Mouse (Mus musculus) urinary bladder, postnatal 10 days (tissue): Measurements from ENCODE around the gene Nfkb1.

Source experiments
- DNase-seq: peaks from one replicate; pipeline ENCODE4 v3.0.0; 2022; ENCODE audit warnings: low spot score

Gene Nfkb1

DNA sequence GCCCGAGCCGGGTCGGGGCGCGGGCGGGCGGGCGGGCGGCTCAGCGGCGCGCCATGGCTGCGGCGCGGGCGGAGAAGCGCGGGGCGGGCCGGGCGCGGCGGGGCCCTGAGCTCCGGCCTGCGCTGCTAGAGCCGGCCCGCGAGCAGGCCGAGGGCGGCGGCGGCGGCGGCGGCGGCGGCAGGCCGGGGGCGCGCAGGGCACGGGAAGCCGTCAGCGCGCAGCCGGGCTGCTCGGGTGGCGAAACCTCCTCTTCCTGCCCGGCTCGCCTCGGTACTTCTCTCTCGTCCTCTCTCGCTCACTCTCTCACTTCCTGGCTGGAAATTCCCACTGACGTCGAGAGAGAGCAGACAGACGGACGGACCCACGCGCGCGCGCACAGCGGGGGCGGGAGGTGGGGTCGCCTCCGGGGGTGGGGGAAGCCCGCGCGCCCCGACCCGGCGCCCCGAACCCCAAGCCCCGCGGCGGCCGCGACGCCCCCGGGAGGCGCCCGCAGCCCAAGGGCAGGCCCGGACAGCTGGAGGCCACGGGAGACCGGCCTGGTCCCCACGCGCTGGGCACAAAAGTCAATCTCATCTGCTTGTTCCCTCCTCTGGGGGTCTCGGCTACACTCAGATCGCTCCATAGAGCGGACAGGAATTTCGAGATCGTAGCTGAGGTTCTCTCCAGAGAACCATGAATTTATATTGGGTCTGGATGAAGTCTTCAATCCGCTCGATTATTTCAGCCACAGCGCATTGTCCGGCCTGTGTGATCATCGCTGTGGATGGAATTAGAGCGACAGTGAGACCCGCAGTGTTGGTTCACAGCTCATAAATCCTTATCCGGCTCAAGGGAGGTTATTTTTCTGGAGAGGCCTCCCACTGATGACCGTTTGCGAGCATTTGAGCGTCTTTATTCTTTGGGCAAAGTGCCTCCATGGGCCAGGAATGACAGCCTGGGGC, at the start of gene Nfkb1:
Gene Nfkb1, minus strand, starts transcription at position 357 of the 941 bp plus-strand sequence.
- no peak for DNase-seq

DNA sequence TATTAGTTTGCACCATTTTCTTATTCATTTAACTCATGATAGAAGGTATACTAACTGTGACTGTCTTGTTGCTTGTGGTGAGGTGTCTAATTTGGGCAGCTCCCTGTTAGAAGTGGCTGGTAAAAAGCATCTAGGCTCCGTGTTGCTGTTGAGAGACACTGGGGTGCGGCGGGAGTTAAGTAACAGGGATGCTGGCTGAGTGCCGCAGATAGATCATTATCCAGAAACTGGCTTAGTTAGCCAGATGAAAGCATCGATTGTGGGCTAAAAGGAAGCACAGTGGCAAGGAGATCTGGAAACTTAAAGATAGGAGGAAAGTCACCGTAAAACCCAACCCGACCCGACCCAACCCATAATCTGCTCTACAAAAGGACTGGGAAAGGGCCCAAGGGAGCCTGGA, 49.4 kb upstream of the Nfkb1 start:
- DNase-seq: no peak

DNA sequence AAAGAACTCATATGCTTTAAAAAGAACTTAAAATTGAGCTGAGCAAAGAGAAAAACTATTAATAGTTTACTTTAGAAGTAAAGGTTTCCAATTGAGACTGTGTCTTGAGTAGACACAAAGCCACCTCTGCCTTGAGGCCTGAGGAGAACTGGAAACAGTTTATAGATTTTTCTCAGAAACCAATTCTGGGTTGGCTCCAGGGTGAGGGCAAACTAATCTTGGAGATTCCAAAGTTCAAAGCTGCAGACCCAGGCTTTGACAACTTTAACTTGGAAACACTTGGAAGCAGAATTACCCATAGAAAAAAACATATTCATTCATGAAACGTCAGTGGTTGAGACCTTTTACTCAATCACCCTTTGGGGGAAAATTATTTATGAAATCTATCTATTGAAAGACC, 43.4 kb upstream of the Nfkb1 start:
- no peak for DNase-seq

DNA sequence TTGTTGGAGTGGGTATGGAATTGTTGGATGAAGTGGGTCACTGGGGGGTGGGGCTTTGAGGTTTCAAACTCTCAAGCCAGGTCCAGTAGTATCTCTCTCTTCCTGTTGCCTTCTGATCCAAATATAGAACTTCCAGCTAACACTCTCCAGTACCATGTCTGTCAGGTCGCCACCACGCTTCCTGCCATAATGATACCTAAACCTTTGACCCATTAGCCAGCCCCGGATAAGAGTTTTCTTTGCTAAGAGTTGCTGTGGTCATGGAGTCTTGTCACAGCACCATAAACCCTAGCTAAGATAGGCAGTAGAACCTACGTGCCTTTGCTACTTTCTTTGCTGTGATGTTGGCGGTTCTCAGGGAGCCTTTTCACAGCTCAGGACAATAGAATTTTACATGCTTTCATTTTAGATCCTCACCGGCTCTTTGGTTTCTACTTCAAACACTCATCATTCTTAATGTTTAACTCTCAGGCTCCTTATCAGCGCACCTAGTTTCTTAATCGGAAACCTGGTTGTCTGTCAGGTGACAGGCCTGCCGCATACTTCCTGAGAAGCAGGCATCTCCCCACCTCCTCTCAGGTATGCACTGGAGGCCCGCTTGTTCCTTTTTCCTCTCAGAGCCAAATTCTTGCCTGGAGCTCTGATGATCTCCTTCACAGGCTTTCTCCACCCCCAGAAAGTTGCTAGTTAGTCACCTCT, 41.5 kb upstream of the Nfkb1 start:
- DNase-seq: no peak

DNA sequence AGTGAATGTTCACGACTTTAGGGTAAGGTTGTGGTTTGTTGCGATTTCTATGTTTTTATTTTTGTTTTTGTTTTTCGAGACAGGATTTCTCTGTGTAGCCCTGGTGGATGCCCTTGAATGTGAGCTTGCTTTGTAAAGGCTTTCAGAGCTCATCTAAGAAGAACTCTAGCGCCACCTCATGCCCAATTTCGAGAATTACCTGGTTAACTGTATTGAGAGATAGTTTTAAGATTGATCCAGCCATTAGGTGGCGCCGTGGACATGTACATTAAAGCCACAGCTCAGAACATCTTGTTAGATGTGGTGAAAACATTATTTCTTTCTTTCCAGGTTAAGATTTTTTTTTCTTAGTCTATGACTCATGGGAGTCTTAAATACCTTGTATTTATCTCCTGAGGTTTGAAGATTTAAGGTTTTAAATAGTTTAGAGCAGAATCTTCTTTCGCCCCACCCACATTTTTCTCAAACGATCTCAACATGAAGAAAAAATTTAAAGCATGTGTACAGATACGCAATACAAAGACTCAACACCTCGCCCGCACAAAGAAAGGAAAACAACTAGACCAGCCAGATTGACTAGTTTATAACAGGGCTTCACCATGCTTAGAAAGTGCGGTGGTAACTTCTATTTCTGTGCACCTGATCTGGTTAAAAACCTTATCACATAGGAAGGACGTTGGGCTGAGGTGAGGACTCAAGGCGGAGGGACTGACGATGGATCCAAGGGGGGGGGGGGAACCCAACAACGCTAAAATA, 40.1 kb upstream of the Nfkb1 start:
- peak; percentile 62 for DNase-seq

DNA sequence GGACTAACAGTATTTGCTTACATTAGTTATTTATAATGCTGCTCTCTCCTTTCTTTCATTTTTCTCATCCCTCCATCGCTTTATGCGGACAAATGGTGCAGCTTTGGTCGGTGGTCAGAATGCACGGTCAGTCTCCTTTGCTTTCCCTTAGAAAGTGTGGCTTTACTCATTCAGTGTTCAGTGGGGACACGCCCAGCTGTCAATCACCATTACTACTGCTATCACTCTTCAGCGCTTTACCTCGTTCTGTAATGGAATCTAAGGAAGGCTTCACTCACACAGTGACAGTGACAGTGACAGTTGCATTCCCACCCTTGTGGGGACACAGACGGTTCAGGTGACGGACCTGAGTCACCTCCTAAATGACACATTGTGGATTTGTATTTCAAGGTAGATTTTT, 39.4 kb upstream of the Nfkb1 start:
- DNase-seq: no peak

DNA sequence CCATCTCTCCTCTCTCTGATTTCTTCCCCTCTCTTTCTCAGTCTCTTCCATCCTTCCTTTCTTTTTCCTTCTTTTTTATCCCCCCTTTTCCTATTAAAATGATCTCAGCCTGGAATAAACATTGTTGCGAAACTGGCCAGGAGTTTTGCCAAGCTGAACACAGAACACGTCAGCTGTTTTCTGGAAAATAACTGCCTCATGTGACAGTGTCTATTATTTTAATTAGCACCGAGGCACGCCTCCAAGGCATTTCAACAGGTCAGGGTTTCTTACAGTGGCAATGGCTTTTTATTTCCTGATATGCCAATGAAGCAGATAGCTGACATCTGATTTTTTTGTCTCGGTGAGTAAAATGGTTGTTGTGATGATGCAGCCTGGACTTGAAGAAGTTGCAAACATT, 38.2 kb upstream of the Nfkb1 start:
- no peak for DNase-seq

DNA sequence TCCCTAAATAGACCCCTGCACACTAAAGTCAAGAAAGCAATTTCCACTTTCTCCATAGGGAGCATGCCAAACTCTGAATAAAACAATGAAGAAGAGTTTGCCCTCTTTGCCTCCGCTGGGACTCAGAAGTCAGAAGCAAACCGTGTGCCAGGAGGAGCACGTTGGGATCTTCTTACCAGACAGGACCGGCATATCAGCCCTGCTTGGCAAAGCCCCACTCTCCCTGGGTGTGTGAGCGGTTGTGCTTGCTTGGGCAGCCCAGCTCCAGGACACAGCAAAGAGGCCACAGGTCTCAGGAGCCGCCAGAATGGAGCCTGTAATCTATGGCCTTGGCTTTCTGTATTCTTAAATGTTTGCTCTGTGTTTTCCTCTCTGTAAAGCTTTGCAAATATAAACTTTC, 37.6 kb upstream of the Nfkb1 start:
- DNase-seq: no peak

DNA sequence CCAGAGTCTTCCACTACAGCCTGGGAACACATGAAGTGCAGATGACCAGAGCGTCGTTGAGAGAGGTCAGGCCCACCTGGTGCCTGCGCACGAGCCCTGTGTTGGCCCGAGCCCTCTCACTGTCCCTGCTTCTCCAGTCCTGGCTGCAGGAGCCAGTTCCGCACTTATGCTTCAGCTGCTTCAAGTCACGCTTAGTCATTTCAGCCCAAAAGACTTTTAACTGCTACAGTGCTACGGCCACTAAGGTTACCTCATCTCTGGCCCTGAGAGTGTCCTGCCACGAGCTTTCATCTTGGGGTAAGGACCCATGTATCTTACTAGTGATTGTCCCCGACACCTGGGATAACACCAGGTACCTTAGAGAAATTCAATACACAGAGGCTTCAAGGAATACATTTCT, 36.0 kb upstream of the Nfkb1 start:
- DNase-seq: no peak

DNA sequence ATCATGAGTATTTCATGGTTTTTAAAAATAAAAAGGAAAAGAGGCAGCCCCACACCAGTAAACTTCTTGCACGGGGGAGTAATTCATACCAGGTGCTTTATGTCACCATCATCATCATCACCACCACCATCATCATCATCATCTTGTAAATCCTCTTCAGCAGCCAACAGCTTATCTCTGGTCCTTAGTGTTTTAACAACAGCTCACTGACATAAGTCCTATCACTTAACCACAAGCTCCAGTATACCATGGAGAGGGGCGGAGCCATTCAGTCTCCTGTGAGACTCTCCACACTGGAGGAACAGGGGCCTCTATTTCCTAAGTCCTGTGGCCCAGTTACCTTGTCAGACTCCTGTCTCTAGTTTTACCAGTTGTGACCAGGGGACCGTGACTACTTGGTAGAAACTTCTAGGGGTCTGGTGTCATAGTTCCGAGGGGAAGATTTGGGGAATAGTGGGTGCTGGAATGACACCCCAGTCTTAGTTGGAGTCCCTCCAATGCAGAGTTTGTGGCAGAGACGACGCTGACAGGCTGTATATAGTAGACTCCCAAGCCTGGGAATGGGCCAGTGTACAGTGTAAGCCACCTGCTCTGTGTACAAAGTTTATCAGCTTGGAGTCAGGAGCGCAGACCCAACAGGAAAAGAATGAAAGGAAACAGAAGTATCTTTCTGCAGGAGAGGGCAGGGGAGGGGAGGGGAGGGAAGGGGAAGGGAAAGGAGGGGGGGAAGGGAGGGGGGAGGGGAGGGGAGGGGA, 35.4 kb upstream of the Nfkb1 start:
- DNase-seq: no peak

DNA sequence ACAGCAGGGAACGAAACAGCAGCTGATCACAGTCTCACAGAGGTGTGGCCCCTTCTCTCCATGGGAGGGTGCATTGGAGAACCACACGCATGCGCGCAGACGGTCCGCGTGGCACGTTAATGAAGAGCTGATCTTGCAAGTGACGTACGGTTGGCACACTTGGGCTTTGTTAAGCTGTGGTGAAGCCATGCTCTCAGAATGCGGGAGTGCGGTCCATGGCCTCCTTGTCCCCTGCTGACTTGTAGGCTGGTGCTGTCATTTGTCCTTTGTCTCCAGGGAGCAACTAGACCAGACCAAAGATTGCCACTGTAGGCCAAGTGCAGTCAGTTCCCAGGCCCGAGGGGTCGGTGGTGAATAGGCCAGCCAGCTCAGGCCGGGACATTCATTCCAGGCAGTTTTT, 34.7 kb upstream of the Nfkb1 start:
- DNase-seq: no peak

DNA sequence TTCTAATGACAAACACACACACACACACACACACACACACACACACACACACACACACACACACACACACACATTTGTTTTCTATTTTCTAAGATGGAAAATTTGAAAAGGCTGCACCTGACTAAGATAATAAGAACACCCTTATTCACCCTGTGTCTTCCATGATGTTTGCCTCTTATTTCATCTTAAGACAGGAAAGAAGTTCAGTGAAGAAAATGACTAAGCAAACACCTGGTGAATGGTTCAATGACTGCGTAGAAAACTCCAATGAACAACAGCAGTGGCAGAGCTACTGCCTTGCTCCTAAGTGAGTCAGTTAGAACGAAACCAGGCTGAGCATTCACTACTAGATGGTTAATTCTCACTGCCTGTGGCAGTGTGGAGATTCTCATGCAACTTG, 30.8 kb upstream of the Nfkb1 start:
- no peak for DNase-seq

DNA sequence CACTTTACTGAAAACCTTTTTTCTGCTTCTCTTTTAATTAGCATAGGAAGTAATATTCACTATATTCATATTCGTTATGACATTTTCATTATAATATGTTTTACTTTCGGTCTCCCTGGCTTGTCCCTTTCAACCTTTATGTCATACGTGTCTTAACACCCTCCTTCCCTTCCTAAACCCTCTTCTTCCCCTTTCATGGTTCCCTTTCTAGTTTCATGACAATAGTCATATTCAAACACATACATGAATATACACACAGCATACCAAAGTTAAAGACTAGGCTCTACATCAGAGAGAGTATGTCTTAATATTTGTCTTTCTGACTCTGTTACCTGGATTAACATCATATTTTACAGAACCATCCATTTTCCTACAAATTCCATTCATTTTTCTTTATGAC, 28.6 kb upstream of the Nfkb1 start:
- no peak for DNase-seq

DNA sequence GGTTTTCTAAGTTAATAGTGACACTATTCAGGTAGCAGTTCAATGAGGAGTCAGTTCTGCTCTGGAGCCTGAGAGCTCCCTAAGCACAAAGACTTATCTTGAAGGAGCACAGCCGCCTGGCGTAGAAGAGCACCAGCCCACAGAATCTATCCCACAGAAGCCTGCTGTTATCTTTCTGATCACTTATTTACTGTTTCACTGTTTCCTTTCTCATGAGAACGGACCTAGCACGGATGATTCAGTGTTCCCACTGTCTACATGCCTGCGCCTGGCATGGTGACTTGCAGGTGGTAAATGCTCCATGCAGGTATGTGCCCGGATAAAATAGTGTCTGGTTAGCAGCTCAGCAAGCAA, 27.8 kb upstream of the Nfkb1 start:
- no peak for DNase-seq

DNA sequence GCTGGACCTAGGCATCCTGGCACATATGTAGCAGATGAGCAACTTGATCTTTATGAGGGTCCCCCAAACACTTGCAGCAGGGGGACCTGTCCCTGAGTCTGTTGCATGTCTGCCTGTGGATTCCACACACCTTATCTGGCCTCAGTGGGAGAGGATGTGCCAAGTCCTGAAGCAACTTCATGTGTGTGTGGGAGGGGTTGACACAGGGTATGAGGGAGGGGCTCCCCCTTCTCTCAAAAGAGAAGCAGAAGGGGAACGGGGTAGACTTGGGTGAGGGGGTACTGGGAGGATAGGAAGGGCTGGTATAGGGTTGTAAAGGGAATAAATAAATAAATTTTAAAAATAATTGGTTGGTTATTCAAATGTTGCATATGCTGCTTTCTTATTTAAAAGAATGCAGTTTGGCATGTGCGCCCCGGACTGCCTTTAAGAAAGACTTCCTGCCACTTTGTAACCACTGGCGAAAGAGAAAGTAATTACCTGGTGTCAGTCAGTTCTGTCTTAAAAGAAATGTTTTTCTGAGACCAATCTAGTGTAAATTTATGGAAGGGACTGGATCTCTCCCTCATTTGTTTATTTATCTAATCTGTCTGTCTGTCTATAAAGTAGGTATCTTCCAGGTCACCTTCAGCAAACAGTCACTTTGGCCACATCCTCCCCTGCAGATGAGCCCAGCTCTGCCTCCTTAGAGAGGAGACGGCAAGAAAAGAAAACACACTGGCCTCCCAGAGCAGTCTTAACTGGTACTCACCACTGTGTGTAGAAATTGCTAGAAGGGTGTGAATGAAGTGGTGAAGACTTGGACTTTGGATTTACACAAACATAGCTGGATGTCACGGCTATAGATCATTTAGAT, 27.2 kb upstream of the Nfkb1 start:
- no peak for DNase-seq

DNA sequence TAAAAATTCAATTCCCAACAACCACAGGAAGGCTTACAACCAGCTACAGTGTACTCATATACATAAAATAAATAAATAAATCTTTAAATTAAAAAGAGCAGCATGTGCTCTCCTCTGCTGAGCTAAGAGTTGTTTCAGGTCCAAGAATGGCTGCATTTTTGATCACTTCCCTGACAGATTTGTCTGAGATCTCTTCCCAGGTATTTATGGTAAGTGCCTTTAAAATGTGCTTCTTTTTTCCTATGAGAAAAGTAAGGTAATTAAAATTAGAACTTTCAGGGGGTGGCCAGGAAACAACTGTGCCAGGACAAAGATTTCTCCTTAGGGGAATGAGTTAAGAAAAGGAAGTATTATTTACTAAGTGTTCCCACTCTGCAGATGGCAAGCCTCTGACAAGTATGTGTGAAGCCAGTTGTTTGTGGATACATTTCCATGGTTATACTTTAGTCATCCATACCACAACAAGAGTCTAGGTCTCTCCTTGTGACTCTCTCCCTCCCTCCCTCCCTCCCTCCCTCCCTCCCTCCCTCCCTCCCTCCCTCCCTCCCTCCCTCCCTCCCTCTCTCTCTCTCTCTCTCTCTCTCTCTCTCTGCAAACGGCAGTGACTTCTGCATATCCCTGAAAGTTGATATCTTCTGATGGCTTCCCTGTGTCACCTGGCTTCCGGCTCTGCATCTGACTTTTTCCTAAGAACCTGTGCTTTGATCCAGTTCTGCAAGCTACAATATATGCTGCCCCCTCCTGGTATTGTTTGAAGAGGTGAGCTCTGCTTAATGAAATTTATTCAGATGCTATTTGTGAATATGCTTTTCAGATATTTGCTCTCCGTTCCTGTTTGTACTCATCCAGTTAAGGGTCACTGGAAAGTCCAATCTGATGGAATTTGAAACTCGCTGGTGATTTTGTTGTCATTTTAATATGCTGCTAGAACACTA, 21.9 kb upstream of the Nfkb1 start:
- no peak for DNase-seq

DNA sequence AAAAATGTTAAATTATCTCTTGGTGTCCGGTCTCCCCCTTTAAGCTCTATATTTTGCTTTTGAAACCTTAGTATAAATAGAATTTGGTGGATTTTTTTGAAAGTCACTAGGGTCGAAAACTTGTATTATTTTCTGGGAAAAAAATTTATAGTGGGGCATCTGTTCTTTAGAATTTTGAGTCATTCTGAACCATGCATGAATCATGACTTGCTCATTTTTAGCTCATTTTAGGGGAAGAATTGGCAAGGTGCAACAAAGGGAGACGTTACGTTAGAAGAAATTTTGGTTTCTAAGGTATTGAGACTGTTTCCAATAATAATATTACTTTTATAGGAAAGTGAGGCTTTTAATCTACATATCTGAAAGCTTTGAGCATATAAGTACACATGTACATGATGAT, 20.3 kb upstream of the Nfkb1 start:
- no peak for DNase-seq

DNA sequence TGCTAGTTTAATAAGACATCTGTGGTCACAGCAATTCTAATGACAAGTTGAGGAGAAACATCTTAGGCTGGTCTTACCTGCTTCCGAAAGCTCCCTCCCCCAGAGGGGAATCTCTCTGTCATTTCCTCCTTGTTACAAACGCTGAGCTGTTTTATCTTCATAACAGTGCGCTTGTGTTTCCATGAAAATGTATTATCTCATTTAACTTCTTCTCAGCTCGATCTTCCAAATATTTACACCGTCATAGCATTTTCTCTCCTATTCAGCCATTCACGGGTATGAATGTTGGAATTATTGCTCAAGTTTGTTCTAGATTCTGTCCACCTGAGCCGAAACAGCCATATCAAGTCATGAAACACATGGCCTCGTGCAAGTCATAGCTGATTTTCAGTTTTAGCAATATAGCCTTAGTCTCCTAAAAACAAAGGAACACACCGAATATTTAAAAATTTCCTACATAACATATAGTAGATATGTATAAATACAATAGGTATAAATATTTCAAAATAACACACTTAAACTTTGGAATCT, 19.8 kb upstream of the Nfkb1 start:
- no peak for DNase-seq

DNA sequence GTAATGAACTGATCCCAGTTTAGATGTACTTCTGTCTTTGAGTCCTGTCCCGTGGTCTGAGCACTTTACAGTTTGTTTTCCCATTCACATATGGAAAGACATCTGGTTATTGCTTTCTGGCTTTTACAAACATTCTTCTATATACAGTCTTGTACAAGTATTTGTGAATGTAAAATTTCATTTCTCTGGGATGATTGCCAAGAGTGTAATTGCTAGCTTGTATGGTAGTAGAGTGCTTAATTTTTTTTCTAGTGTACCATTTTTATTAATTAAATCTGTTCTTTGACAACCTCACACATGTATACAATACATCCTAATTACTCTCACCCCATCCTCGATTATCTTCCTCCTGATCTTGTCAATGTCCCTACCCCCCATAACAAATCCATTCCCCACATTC, 12.0 kb upstream of the Nfkb1 start:
- DNase-seq: no peak

DNA sequence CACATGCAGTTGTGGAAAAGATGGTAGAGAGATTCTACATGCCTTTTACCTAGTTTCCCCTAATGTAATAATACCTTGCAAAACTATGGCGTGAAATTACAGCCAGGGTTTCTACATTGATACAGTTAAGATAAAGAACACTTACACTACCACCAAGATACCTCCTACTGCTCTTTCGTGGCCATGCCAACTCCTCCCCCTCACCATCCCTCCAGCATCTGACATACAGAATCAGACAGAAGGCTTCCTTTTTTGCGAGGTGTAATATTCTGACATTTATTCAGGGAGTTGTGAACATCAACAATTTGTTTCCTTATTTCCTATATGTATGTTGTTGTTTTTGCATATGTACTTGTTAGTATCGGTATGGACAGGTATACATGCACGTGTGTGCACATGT, 11.3 kb upstream of the Nfkb1 start:
- no peak for DNase-seq
